Mouse (Mus musculus) forebrain, embryonic 15.5 days (tissue): ENCODE data around the gene C9. TPM values are rescaled to one million over a fixed set of nuclear protein-coding genes. Genes with fewer than 3 reads are reported as not detected.
A peak's percentile ranks its signal among the peaks of the same experiment; 100 is the strongest.

Source experiments
- ATAC-seq: fragments of 200-750 bp; cut with Nextera tagmentation; replicated peaks from 2 replicates; pipeline ENCODE4 v1.8.0; 2017; ENCODE audit warnings: mild to moderate bottlenecking, moderate TSS enrichment, moderate library complexity
- H3K27ac ChIP-seq: fragments of 300-500 bp; sonication (generic); replicated peaks from 2 replicates; pipeline ENCODE4 v1.5.1; 2015; ENCODE audit warnings: mild to moderate bottlenecking, inconsistent platforms
- H3K27me3 ChIP-seq: fragments of 300-500 bp; sonication (generic); 2 replicates; pipeline ENCODE4 v1.6.1; 2015; ENCODE audit warnings: inconsistent platforms
- H3K36me3 ChIP-seq: fragments of 300-500 bp; sonication (generic); 2 replicates; pipeline ENCODE4 v1.6.1; 2015; ENCODE audit warnings: mild to moderate bottlenecking, inconsistent platforms
- H3K4me1 ChIP-seq: fragments of 300-500 bp; sonication (generic); 2 replicates; pipeline ENCODE4 v1.6.1; 2015; ENCODE audit warnings: inconsistent platforms
- H3K4me2 ChIP-seq: fragments of 300-500 bp; sonication (generic); replicated peaks from 2 replicates; pipeline ENCODE4 v1.6.1; 2015; ENCODE audit warnings: mild to moderate bottlenecking, inconsistent platforms
- H3K4me3 ChIP-seq: fragments of 300-500 bp; sonication (generic); 2 replicates; pipeline ENCODE4 v1.5.1; 2015; ENCODE audit warnings: mild to moderate bottlenecking, inconsistent platforms
- H3K9ac ChIP-seq: fragments of 300-500 bp; sonication (generic); replicated peaks from 2 replicates; pipeline ENCODE4 v1.6.1; 2015; ENCODE audit warnings: mild to moderate bottlenecking, inconsistent platforms
- H3K9me3 ChIP-seq: fragments of 300-500 bp; sonication (generic); 2 replicates; pipeline ENCODE4 v1.6.1; 2016; ENCODE audit warnings: inconsistent platforms
- WGBS: fragments of 180-500 bp; shearing (Covaris S2); methylation state at CpG from one replicate; pipeline ENCODE4 v1.1.7; 2015; ENCODE audit warnings: mixed read lengths; 5-methylcytosine and 5-hydroxymethylcytosine counted together
- polyA plus RNA-seq: library from polyadenylated mRNA; unstranded; fragments of >200 nt; fragmentation: Nextera tagmentation; extraction: Ambion mirVana; gene quantifications from 2 replicates; pipeline ENCODE4 v1.2.1, GENCODE M21; 2015

Gene C9
- polyA plus RNA-seq, 1 experiment from 2014 or later = not detected

DNA sequence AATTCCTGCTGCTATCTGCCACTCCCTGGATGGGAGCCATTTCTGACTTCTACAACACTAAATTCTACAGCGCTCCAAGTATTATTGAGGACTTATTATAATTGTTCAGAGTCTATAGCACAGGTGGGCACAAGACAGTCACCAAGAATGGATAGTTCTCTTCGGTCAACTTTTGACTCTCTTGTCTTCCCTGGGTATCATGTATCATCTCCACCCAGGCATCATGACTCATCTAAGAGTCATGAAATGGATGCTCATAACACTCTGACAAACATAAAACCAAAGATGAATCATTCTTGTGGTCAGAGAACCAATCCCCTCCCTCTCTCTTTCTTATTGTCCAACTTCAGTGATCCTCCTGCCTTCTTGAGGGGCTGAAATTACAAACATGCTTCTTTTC is 47.3 kb downstream of the C9 start:
- 92% methylated on average over 2 of the region's 2 CpGs for WGBS
- Histone ChIP-seq H3K9ac (no peak overlapping the region), H3K27ac (no peak overlapping the region), H3K4me1 (no peaks in the 10 kb centered on the region), H3K36me3 (no peaks in the 10 kb centered on the region), H3K4me3 (no peak overlapping the region), H3K9me3 (no peaks in the 10 kb centered on the region), H3K4me2 (no peak overlapping the region), H3K27me3 (no peaks in the 10 kb centered on the region)
- no peak for ATAC-seq

DNA sequence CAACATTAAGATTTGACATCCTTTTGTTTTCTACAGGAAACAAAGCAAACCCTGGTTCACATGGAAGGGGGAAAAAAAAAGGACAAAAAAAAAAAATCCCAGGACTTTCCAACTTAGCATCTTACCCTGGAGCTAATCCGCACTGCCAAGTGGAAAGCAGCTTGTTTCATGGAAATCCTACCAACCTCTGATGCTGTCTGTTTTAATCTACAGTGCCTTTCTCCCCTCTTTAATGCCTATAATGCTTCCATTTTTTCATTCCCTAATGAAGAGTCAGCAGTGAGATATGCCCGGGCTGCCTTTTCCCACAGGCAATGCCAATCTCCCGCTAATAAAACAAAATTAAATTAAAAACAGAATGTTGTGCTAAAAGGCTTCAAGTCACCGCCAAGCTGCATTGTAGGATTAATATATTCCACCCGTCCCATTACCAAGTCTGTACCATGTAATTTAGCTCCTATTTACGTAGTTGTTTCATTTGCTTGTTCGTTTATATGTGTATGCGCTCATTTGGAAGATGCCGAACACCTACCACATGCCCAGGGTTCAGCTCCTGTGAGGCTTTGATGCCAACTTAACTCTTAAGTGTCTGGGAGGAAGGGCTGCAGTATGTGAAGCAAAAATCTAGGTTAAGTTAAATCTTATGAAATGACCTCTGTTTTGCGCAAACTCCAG is 53.4 kb downstream of the C9 start:
- Histone ChIP-seq H3K36me3 (no peaks in the 10 kb centered on the region), H3K4me3 (no peak overlapping the region), H3K9ac (no peak overlapping the region), H3K4me2 (peak overlapping the region; percentile 30), H3K4me1 (peaks cover 8% of the 10 kb centered on the region; the same call in 1 of the 2 replicates), H3K27ac (no peak overlapping the region), H3K27me3 (no peaks in the 10 kb centered on the region), H3K9me3 (no peaks in the 10 kb centered on the region)
- ATAC-seq = peak; percentile 77
- 36% methylated on average over 10 of the region's 10 CpGs for WGBS

GRCm38 (mm10) chr15:6500787-6501186 is 55.7 kb downstream of the C9 start:
- no peaks in the 10 kb centered on the region for H3K36me3 ChIP-seq
- no peaks in the 10 kb centered on the region for H3K27me3 ChIP-seq
- 74% methylated on average over 1 of the region's 1 CpGs for WGBS
- peaks cover 8% of the 10 kb centered on the region; the same call in 1 of the 2 replicates for H3K4me1 ChIP-seq
- no peak for ATAC-seq
- no peak overlapping the region for H3K27ac ChIP-seq
- no peaks in the 10 kb centered on the region for H3K9me3 ChIP-seq
- H3K9ac ChIP-seq = no peak overlapping the region
- no peak overlapping the region for H3K4me3 ChIP-seq
- no peak overlapping the region for H3K4me2 ChIP-seq

- Histone ChIP-seq H3K36me3 (no peaks in the 10 kb centered on the region), H3K27ac (no peak overlapping the region), H3K27me3 (no peaks in the 10 kb centered on the region), H3K4me1 (no peaks in the 10 kb centered on the region), H3K9ac (no peak overlapping the region), H3K4me2 (no peak overlapping the region), H3K9me3 (no peaks in the 10 kb centered on the region), H3K4me3 (no peak overlapping the region)
- no peak for ATAC-seq
- WGBS = 92% methylated on average over 1 of the region's 1 CpGs
Observed at GRCm38 (mm10) chr15:6517525-6517924, 72.4 kb downstream of the C9 start.

DNA sequence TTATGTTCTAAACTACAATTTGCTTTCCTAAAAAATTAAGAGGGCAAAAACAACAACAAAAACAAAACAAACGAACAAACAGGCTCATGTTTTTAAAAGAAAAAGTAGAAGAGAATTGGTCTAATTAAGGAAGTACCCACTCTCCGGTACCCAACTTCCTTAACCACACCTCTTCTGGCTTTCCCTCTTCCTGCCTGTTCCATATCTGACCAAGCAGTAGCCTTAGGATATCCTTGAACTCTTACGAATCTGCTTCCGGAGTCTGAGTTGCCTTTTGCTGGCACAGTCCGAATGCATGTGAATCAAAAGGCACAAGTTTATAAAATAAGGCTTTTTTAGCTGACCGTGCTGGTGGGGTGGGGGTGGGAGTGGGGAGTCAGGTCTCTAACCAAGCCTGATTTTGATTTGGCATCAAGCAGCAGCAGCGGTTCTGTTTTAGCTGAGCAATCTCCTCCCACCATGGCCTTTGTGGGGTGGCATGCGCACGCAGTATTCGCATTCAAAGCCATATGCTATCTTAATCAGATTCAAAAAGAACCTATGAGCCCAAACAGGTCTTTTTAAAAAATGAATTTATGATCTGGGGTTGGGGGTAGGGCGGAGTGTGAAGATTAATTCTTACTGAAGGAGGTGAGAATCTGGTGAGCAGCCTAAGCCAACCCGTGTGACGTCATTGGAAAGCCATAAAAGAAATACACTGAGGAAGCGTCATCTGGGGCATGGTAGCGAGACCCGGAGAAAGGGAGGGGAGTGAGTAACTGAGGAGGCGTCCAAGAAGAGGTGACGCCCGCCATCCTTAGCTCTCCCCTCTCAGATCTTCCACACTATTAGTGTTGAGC is 74.5 kb downstream of the C9 start:
- Histone ChIP-seq H3K4me3 (no peak overlapping the region), H3K4me2 (no peak overlapping the region), H3K9ac (no peak overlapping the region), H3K27ac (no peak overlapping the region), H3K4me1 (no peaks in the 10 kb centered on the region), H3K9me3 (no peaks in the 10 kb centered on the region), H3K36me3 (no peaks in the 10 kb centered on the region), H3K27me3 (no peaks in the 10 kb centered on the region)
- 87% methylated on average over 19 of the region's 19 CpGs for WGBS
- 0 out of 2 replicates have a peak, but pooled peaks have one; percentile 11 for ATAC-seq

GRCm38 (mm10) chr15:6520505-6521155 is 75.5 kb downstream of the C9 start:
- no peaks in the 10 kb centered on the region for H3K4me1 ChIP-seq

GRCm38 (mm10) chr15:6522653-6523167 is 77.6 kb downstream of the C9 start, which contains the start of gene Fyb:
Gene Fyb (plus strand): TSS chr15:6522853.
- no peak within 1 kb of the TSS for H3K9ac ChIP-seq
- no peak for ATAC-seq
- H3K27ac ChIP-seq = no peak within 1 kb of the TSS
- WGBS = 90% methylated on average over 8 of the region's 8 CpGs
- no peak within 1 kb of the TSS for H3K4me3 ChIP-seq
- H3K9me3 ChIP-seq = no peaks in the 10 kb centered on the region
- no peaks in the 10 kb centered on the region for H3K4me1 ChIP-seq
- H3K4me2 ChIP-seq = no peak within 1 kb of the TSS
- H3K27me3 ChIP-seq = no peaks in the 10 kb centered on the region
- H3K36me3 ChIP-seq = no peaks in the 10 kb centered on the region

More at GRCm38 (mm10) chr15:6520505-6521155, 75.5 kb downstream of the C9 start:
- Histone ChIP-seq H3K36me3 (no peaks in the 10 kb centered on the region), H3K4me2 (no peak overlapping the region), H3K9me3 (no peaks in the 10 kb centered on the region), H3K4me3 (no peak overlapping the region), H3K9ac (no peak overlapping the region), H3K27me3 (no peaks in the 10 kb centered on the region), H3K27ac (no peak overlapping the region)
- ATAC-seq = no peak
- 90% methylated on average over 10 of the region's 10 CpGs for WGBS

GRCm38 (mm10) chr15:6524801-6525200 is 79.7 kb downstream of the C9 start:
- WGBS = 93% methylated on average over 2 of the region's 2 CpGs
- no peak overlapping the region for H3K4me3 ChIP-seq
- ATAC-seq = no peak
- H3K9me3 ChIP-seq = no peaks in the 10 kb centered on the region
- H3K36me3 ChIP-seq = no peaks in the 10 kb centered on the region
- H3K27me3 ChIP-seq = no peaks in the 10 kb centered on the region
- H3K27ac ChIP-seq = no peak overlapping the region
- H3K4me1 ChIP-seq = no peaks in the 10 kb centered on the region
- H3K9ac ChIP-seq = no peak overlapping the region
- no peak overlapping the region for H3K4me2 ChIP-seq

DNA sequence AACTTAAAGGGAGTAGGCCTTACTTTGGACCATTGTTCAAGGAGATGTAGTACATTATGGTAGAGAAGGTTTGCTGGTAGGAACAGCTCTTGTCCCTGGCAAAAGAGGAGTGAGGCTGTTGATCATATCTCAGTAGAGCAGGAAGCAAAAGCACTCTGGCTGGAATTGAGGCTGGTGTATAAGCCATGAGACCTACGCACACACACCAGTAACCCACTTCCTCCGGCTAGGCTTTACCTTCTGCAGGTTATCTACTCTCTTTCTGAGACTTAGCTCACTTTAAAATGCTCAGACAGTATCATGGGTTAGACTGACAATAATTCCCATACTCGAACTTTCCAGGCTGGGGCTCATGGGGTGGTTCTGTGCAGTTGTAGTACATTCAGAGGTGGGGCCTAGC is 80.3 kb downstream of the C9 start:
- no peak overlapping the region for H3K4me2 ChIP-seq
- WGBS = 91% methylated on average over 3 of the region's 3 CpGs
- no peak overlapping the region for H3K27ac ChIP-seq
- no peaks in the 10 kb centered on the region for H3K9me3 ChIP-seq
- H3K4me3 ChIP-seq = no peak overlapping the region
- ATAC-seq = no peak
- no peaks in the 10 kb centered on the region for H3K36me3 ChIP-seq
- no peaks in the 10 kb centered on the region for H3K27me3 ChIP-seq
- H3K4me1 ChIP-seq = no peaks in the 10 kb centered on the region
- H3K9ac ChIP-seq = no peak overlapping the region

- no peak overlapping the region for H3K4me3 ChIP-seq
- no peak overlapping the region for H3K4me2 ChIP-seq
- 94% methylated on average over 3 of the region's 3 CpGs for WGBS
- H3K9ac ChIP-seq = no peak overlapping the region
- no peak overlapping the region for H3K27ac ChIP-seq
- no peak for ATAC-seq
- no peaks in the 10 kb centered on the region for H3K36me3 ChIP-seq
- H3K27me3 ChIP-seq = no peaks in the 10 kb centered on the region
- no peaks in the 10 kb centered on the region for H3K4me1 ChIP-seq
- H3K9me3 ChIP-seq = no peaks in the 10 kb centered on the region
Observed at GRCm38 (mm10) chr15:6533858-6534343, 88.8 kb downstream of the C9 start.

DNA sequence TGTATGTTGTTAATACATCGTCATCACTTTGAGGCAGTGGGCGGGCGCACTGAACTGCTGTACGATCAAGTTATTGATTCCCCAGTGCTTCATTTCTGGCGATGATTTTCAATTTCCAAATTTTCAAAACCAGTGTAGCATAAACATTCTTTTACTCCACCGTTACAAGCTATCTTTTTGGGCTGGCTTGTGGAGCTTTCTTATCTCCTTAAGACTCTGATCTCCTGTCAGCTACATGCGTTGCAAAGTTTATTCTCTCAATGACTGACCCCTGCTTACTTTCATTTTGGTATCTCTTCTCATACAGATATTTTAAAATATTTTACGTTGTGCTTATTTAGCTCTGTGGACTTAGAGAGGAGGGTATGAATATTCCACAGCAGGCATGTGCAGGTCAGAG is 89.5 kb downstream of the C9 start:
- H3K9me3 ChIP-seq = no peaks in the 10 kb centered on the region
- no peak overlapping the region for H3K4me3 ChIP-seq
- no peaks in the 10 kb centered on the region for H3K4me1 ChIP-seq
- no peak overlapping the region for H3K27ac ChIP-seq
- H3K27me3 ChIP-seq = no peaks in the 10 kb centered on the region
- H3K36me3 ChIP-seq = no peaks in the 10 kb centered on the region
- 91% methylated on average over 8 of the region's 8 CpGs for WGBS
- no peak overlapping the region for H3K9ac ChIP-seq
- H3K4me2 ChIP-seq = no peak overlapping the region
- no peak for ATAC-seq
